Mouse (Mus musculus) MEL (cell line): ENCODE measurements around the gene Fa2h.

Experiments
- CTCF ChIP-seq, 3 experiments: IDR thresholded peaks in 2 of 3; conservative IDR thresholded peaks in 1 of 3; 2 replicates each; pipeline ENCODE4 v1.5.1; 2011 to 2012; ENCODE audit warnings: low read length in 3 of 3, low read depth in 2 of 3, mild to moderate bottlenecking in 2 of 3, improper control_type of control experiment in 1 of 3, inconsistent platforms in 1 of 3, mixed read lengths in 1 of 3, moderate library complexity in 1 of 3; ENCODE audit not compliant: control insufficient read depth in 1 of 3, insufficient read depth in 1 of 3, poor library complexity in 1 of 3, severe bottlenecking in 1 of 3
- EP300 ChIP-seq, 2 experiments: IDR thresholded peaks; 2 replicates each; pipeline ENCODE4 v1.6.1; 2011; ENCODE audit warnings: improper control_type of control experiment in 2 of 2, low read length in 2 of 2, low read depth in 1 of 2, mild to moderate bottlenecking in 1 of 2
- HCFC1 ChIP-seq: IDR thresholded peaks from 2 replicates; pipeline ENCODE4 v1.6.1; 2012; ENCODE audit warnings: low read depth, mild to moderate bottlenecking, inconsistent platforms, low read length, improper control_type of control experiment, moderate library complexity
- MAFK ChIP-seq: IDR thresholded peaks from 2 replicates; pipeline ENCODE4 v1.6.1; 2011; ENCODE audit warnings: low read depth, mild to moderate bottlenecking, low read length, improper control_type of control experiment, borderline replicate concordance
- MAX ChIP-seq: IDR thresholded peaks from 2 replicates; pipeline ENCODE4 v1.6.1; 2011; ENCODE audit warnings: low read length, improper control_type of control experiment
- MYC ChIP-seq: IDR thresholded peaks from 2 replicates; pipeline ENCODE4 v1.6.1; 2011; ENCODE audit warnings: low read depth, mild to moderate bottlenecking, low read length, improper control_type of control experiment, moderate library complexity
- NELFE ChIP-seq: IDR thresholded peaks from 2 replicates; pipeline ENCODE4 v1.6.1; 2011; ENCODE audit warnings: low read depth, low read length, improper control_type of control experiment
- POLR2A ChIP-seq, 2 experiments: IDR thresholded peaks; 2 replicates each; pipeline ENCODE4 v1.6.1; 2011 to 2012; ENCODE audit warnings: low read length in 2 of 2, mild to moderate bottlenecking in 2 of 2, control low read depth in 1 of 2, improper control_type of control experiment in 1 of 2, low read depth in 1 of 2, moderate library complexity in 1 of 2; ENCODE audit not compliant: control insufficient read depth in 1 of 2, insufficient read depth in 1 of 2, poor library complexity in 1 of 2
- RAD21 ChIP-seq: IDR thresholded peaks from 2 replicates; pipeline ENCODE4 v1.6.1; 2011; ENCODE audit warnings: mild to moderate bottlenecking, low read depth, low read length, improper control_type of control experiment
- TCF12 ChIP-seq: IDR thresholded peaks from 2 replicates; pipeline ENCODE4 v1.6.1; 2014; ENCODE audit warnings: low read depth, mild to moderate bottlenecking, inconsistent platforms, low read length, improper control_type of control experiment, moderate library complexity
- USF2 ChIP-seq, 2 experiments: IDR thresholded peaks; 2 replicates each; pipeline ENCODE4 v1.6.1; 2011 to 2012; ENCODE audit warnings: improper control_type of control experiment in 2 of 2, low read length in 2 of 2, borderline replicate concordance in 1 of 2, inconsistent platforms in 1 of 2, low read depth in 1 of 2, mild to moderate bottlenecking in 1 of 2; ENCODE audit not compliant: insufficient read depth in 1 of 2

GRCm38 (mm10) chr8:111424646-111425045, 31.0 kb upstream of the Fa2h start:
- no peak for TF ChIP-seq POLR2A (IDR thresholded peaks at IDR 0.05; ENCODE audit: control insufficient read depth in 1 of 2, insufficient read depth in 1 of 2, low read depth in 1 of 2, low read length in 2 of 2, poor library complexity in 1 of 2)
- TF ChIP-seq MAX = no peak
- no peak for TF ChIP-seq MYC
- TF ChIP-seq EP300 (IDR thresholded peaks at IDR 0.05; ENCODE audit: low read depth in 1 of 2, low read length in 2 of 2) = no peak
- TF ChIP-seq RAD21 = no peak
- no peak for TF ChIP-seq CTCF (IDR thresholded peaks at IDR 0.05 in 2 of 3, conservative IDR thresholded peaks at IDR 0.05 in 1 of 3; ENCODE audit: control insufficient read depth in 1 of 3, insufficient read depth in 1 of 3, low read depth in 2 of 3, low read length in 3 of 3, poor library complexity in 1 of 3, severe bottlenecking in 1 of 3)
- TF ChIP-seq TCF12 = no peak
- TF ChIP-seq USF2 (IDR thresholded peaks at IDR 0.05; ENCODE audit: borderline replicate concordance in 1 of 2, insufficient read depth in 1 of 2, low read depth in 1 of 2, low read length in 2 of 2) = no peak
- TF ChIP-seq NELFE = no peak
- no peak for TF ChIP-seq MAFK
- TF ChIP-seq HCFC1 = no peak
